Mouse (Mus musculus) retina, embryonic 14.5 days (tissue): ENCODE results near the gene Lars2.

Experiments
- DNase-seq: peaks from one replicate; pipeline ENCODE4 v3.0.0-alpha.2; 2015; ENCODE audit warnings: low spot score

Gene Lars2

GRCm38 (mm10) chr9:123507380-123507779, 140.7 kb downstream of the Lars2 start:
- no peak for DNase-seq

- no peak for DNase-seq
Measured at GRCm38 (mm10) chr9:123508986-123509385, 142.3 kb downstream of the Lars2 start.

- no peak for DNase-seq
Measured at GRCm38 (mm10) chr9:123509638-123510604, 143.2 kb downstream of the Lars2 start.

GRCm38 (mm10) chr9:123510926-123511325, 144.2 kb downstream of the Lars2 start:
- no peak for DNase-seq
